Mouse (Mus musculus) liver, embryonic 13.5 days (tissue): ENCODE measurements around the gene Hip1. TPM values are rescaled to one million over a fixed set of nuclear protein-coding genes. Genes with fewer than 3 reads are reported as not detected.
"Not testable (repeated sequence)": the region's sequence is repeated elsewhere in the genome, so short reads cannot be mapped to it uniquely, and the experiment has no call there.

Source experiments
- ATAC-seq: fragments of 200-750 bp; cut with Nextera tagmentation; 2 replicates; pipeline ENCODE4 v1.8.0; 2017; ENCODE audit warnings: low read depth, mild to moderate bottlenecking, moderate number of reproducible peaks, moderate library complexity
- DNase-seq: peaks from one replicate; pipeline ENCODE4 v3.0.0; 2022
- H3K27ac ChIP-seq: fragments of 300-500 bp; sonication (generic); 2 replicates; pipeline ENCODE4 v1.5.1; 2015; ENCODE audit warnings: moderate library complexity, mild to moderate bottlenecking, inconsistent platforms
- H3K27me3 ChIP-seq: fragments of 300-500 bp; sonication (generic); 2 replicates; pipeline ENCODE4 v1.6.1; 2015; ENCODE audit warnings: mild to moderate bottlenecking, inconsistent platforms
- H3K36me3 ChIP-seq: fragments of 300-500 bp; sonication (generic); 2 replicates; pipeline ENCODE4 v1.6.1; 2015; ENCODE audit warnings: mild to moderate bottlenecking, inconsistent platforms
- H3K4me1 ChIP-seq: fragments of 300-500 bp; sonication (generic); replicated peaks from 2 replicates; pipeline ENCODE4 v1.6.1; 2015; ENCODE audit warnings: inconsistent platforms
- H3K4me2 ChIP-seq: fragments of 300-500 bp; sonication (generic); 2 replicates; pipeline ENCODE4 v1.6.1; 2015; ENCODE audit warnings: inconsistent platforms, mild to moderate bottlenecking, moderate library complexity
- H3K4me3 ChIP-seq: fragments of 300-500 bp; sonication (generic); replicated peaks from 2 replicates; pipeline ENCODE4 v1.5.1; 2015; ENCODE audit warnings: mild to moderate bottlenecking, inconsistent platforms
- H3K9ac ChIP-seq: fragments of 300-500 bp; sonication (generic); 2 replicates; pipeline ENCODE4 v1.6.1; 2015; ENCODE audit warnings: mild to moderate bottlenecking, inconsistent platforms
- H3K9me3 ChIP-seq: fragments of 300-500 bp; sonication (generic); replicated peaks from 2 replicates; pipeline ENCODE4 v1.6.1; 2016; ENCODE audit warnings: inconsistent platforms
- WGBS: fragments of 180-500 bp; shearing (Covaris S2); methylation state at CpG from one replicate; pipeline ENCODE4 v1.1.7; 2015; ENCODE audit not compliant: insufficient replicate concordance; 5-methylcytosine and 5-hydroxymethylcytosine counted together
- polyA plus RNA-seq: library from polyadenylated mRNA; unstranded; fragments of >200 nt; fragmentation: Nextera tagmentation; extraction: Ambion mirVana; gene quantifications from 2 replicates; pipeline ENCODE4 v1.2.1, GENCODE M21; 2015

Hip1 gene
- polyA plus RNA-seq, 1 experiment from 2014 or later, result 3.4 TPM

- Histone ChIP-seq H3K4me3 (no peak overlapping the region), H3K4me1 (no peaks in the 10 kb centered on the region), H3K9ac (no peak overlapping the region), H3K9me3 (no peaks in the 10 kb centered on the region), H3K36me3 (peaks cover 95% of the 10 kb centered on the region), H3K27ac (no peak overlapping the region), H3K4me2 (no peak overlapping the region), H3K27me3 (no peaks in the 10 kb centered on the region)
- 90% methylated on average over 10 of the region's 10 CpGs for WGBS
- no peak for DNase-seq
- no peak for ATAC-seq
Measured at GRCm38 (mm10) chr5:135381356-135381925, 163.5 kb downstream of the Hip1 start.

DNA sequence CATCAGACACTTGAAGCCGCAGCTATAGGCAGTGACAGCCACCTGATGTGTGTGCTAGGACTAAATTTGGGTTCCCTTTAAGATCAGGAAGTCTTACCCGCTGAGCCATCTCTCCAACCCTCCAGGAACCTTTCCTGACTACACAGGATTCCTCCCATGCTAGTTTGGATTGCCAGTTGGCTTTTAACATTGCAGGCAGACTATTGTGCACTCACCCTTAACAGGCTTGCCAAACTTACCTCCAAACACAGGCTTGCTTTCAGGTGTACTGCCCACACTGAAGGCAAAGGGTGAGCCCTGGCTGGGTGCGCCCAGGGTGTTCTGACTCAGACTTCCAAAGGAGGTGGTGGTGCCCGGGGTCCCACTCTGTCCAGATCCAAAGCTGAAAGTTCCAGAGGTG lies 164.2 kb downstream of the Hip1 start:
- DNase-seq (no peak), ATAC-seq (no peak)
- Histone ChIP-seq H3K27me3 (no peaks in the 10 kb centered on the region), H3K4me3 (no peak overlapping the region), H3K27ac (no peak overlapping the region), H3K4me1 (no peaks in the 10 kb centered on the region), H3K36me3 (peaks cover 99% of the 10 kb centered on the region), H3K9ac (no peak overlapping the region), H3K4me2 (no peak overlapping the region), H3K9me3 (no peaks in the 10 kb centered on the region)
- WGBS, result 91% methylated on average over 4 of the region's 4 CpGs

DNA sequence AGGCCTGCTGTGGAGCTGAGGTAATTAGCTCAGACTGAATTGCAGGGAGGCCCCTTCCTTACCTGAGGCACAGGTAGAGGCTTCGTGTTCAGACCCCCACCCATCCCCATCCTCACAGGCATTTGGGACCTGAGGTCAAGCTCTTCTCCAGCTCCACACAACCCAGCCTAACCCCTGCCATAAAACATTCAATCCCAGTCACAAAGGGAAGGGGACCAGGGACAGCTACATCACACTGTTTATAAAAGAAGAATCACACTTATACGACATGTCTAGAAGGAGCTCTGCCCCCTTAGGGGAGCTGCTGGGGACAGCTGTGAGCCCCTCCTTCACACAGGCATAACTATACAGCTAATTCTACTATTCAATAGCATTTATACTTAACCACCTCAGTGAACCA lies 168.6 kb downstream of the Hip1 start:
- H3K36me3 ChIP-seq, result peaks cover 97% of the 10 kb centered on the region
- no peak overlapping the region for H3K9ac ChIP-seq
- no peaks in the 10 kb centered on the region for H3K27me3 ChIP-seq
- no peaks in the 10 kb centered on the region for H3K9me3 ChIP-seq
- H3K4me1 ChIP-seq, result peaks cover under 1% of the 10 kb centered on the region; the same call in 1 of the 2 replicates
- DNase-seq, result no peak
- no peak overlapping the region for H3K27ac ChIP-seq
- H3K4me2 ChIP-seq, result no peak overlapping the region
- no peak for ATAC-seq
- WGBS, result 61% methylated on average over 2 of the region's 2 CpGs
- H3K4me3 ChIP-seq, result no peak overlapping the region

DNA sequence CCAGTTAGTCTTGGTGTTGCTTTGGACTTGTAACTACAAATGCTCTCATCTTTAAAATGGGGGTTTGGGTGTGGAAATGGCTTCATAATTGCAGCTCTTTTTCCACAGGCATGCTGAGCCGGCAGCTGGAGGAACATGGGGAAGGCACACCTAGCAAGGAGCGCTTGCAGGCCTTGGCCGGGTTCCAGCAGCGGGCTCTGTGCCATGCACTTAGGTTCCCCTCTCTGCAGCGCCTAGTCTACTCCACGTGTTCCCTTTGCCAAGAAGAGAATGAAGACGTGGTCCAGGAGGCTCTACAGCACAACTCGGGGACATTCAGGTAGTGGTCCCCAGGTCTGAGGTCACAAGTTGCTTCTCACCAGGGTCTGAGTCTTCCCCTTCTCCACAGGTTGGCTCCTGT lies 169.8 kb downstream of the Hip1 start:
- Histone ChIP-seq H3K4me1 (peaks cover 12% of the 10 kb centered on the region), H3K4me3 (no peak overlapping the region), H3K9me3 (no peaks in the 10 kb centered on the region), H3K27ac (no peak overlapping the region), H3K36me3 (peaks cover 88% of the 10 kb centered on the region), H3K27me3 (no peaks in the 10 kb centered on the region), H3K4me2 (no peak overlapping the region), H3K9ac (no peak overlapping the region)
- DNase-seq, result no peak
- WGBS, result 83% methylated on average over 8 of the region's 8 CpGs
- no peak for ATAC-seq

GRCm38 (mm10) chr5:135373601-135374000 lies 171.3 kb downstream of the Hip1 start:
- ATAC-seq (no peak), DNase-seq (no peak)
- no peak overlapping the region for H3K9ac ChIP-seq
- H3K4me2 ChIP-seq, result no peak overlapping the region
- peaks cover 21% of the 10 kb centered on the region for H3K4me1 ChIP-seq
- no peaks in the 10 kb centered on the region for H3K9me3 ChIP-seq
- no peak overlapping the region for H3K27ac ChIP-seq
- WGBS, result 85% methylated on average over 5 of the region's 5 CpGs
- H3K36me3 ChIP-seq, result peaks cover 72% of the 10 kb centered on the region
- H3K27me3 ChIP-seq, result no peaks in the 10 kb centered on the region
- H3K4me3 ChIP-seq, result no peak overlapping the region

DNA sequence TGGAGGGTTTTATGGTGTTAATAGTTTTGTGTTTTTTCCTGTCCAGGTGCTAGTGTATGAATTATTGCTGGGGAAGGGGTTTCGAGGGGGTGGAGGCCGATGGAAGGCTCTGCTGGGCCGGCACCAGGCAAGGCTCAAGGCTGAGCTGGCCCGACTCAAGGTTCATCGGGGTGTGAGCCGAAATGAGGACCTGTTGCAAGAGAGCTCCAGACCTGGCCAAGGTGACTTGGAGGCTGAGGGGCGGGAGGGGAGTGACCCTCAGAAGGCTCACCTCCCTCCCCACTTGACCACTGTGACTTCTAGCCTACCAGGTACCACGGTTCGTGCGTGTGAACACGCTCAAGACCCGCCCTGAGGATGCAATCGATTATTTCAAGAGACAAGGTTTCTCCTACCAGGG lies 173.7 kb downstream of the Hip1 start:
- no peak for ATAC-seq
- Histone ChIP-seq H3K4me3 (peak overlapping the region; percentile 81), H3K9me3 (no peaks in the 10 kb centered on the region), H3K4me1 (peaks cover 21% of the 10 kb centered on the region), H3K27me3 (no peaks in the 10 kb centered on the region), H3K9ac (no peak overlapping the region; the same call in 1 of the 2 replicates), H3K4me2 (peak overlapping the region; percentile 89), H3K36me3 (peaks cover 48% of the 10 kb centered on the region), H3K27ac (no peak overlapping the region)
- WGBS, result 83% methylated on average over 13 of the region's 13 CpGs
- no peak for DNase-seq

GRCm38 (mm10) chr5:135369787-135370654 lies 174.9 kb downstream of the Hip1 start, which contains the start of gene Nsun5:
Gene Nsun5, plus strand, starts transcription at chr5:135369953.
- H3K4me1 ChIP-seq, result peaks cover 21% of the 10 kb centered on the region
- H3K27me3 ChIP-seq, result no peaks in the 10 kb centered on the region
- peaks cover 37% of the 10 kb centered on the region for H3K36me3 ChIP-seq
- no peaks in the 10 kb centered on the region for H3K9me3 ChIP-seq
- under 1% methylated on average over 64 of the region's 64 CpGs for whole genome bisulfite sequencing
- peak within 1 kb of the TSS; percentile 81 for H3K4me3 ChIP-seq
- H3K4me2 ChIP-seq, result peak within 1 kb of the TSS; percentile 89
- ATAC-seq (peak; percentile 76), DNase-seq (peak; percentile 89)
- peak within 1 kb of the TSS; percentile 72 for H3K27ac ChIP-seq
- H3K9ac ChIP-seq, result peak within 1 kb of the TSS; percentile 81

GRCm38 (mm10) chr5:135369196-135369595 lies 175.7 kb downstream of the Hip1 start:
- H3K36me3 ChIP-seq, result peaks cover 28% of the 10 kb centered on the region
- not testable (repeated sequence) for H3K9me3 ChIP-seq, DNase-seq, ATAC-seq, H3K27me3 ChIP-seq
- peak overlapping the region; percentile 81 for H3K4me3 ChIP-seq
- peak overlapping the region; percentile 81 for H3K9ac ChIP-seq
- peak overlapping the region; percentile 89 for H3K4me2 ChIP-seq
- WGBS, result 54% methylated on average over 9 of the region's 9 CpGs
- peaks cover 21% of the 10 kb centered on the region for H3K4me1 ChIP-seq
- peak overlapping the region; percentile 72 for H3K27ac ChIP-seq

DNA sequence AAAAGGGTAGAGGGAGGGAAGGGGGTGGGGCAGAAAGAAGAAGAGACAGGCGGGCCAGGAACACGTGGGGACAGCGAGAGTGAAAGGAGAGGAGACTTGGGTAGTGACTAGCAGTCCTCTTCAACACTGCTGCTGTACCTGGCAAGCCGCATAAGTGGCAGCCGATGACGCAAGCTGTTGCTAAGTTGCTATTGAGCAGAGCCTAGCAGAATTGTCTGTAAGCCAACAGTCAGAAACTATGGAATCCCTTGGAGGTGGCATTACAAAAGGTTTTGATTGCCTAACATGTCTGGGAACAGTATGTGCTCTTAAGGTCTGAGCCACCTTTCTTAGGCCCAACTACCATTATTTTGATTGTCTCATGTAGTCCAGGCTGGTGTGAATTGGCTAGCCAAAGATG lies 176.6 kb downstream of the Hip1 start:
- Histone ChIP-seq H3K4me1 (peaks cover 21% of the 10 kb centered on the region), H3K4me2 (no peak overlapping the region), H3K36me3 (peaks cover 20% of the 10 kb centered on the region), H3K27ac (no peak overlapping the region), H3K4me3 (no peak overlapping the region), H3K9ac (no peak overlapping the region), H3K27me3 (peaks cover 8% of the 10 kb centered on the region; the same call in 1 of the 2 replicates), H3K9me3 (no peaks in the 10 kb centered on the region)
- ATAC-seq, result no peak
- 79% methylated on average over 6 of the region's 6 CpGs for WGBS
- no peak for DNase-seq

DNA sequence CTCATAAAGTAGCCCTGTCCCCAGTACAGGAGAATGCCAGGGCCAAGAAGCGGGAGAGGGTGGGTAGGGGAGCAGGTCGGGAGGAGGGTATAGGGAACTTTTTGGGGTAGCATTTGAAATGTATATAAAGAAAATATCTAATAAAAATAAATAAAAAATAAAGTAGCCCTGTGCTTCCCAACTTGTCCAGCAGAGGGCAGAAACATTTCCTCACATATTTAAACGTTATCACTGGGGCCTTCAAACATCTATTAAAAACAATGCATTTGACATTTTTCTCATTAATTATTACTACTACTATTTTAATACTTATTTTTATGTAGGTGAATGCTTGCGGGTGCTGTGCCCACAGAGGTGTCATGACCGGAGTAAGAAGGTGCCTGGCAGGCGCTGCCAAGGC lies 177.1 kb downstream of the Hip1 start:
- H3K9ac ChIP-seq, result no peak overlapping the region
- WGBS, result 40% methylated on average over 6 of the region's 6 CpGs
- ATAC-seq, result no peak
- peaks cover 8% of the 10 kb centered on the region; the same call in 1 of the 2 replicates for H3K27me3 ChIP-seq
- no peak overlapping the region for H3K4me2 ChIP-seq
- no peak for DNase-seq
- H3K27ac ChIP-seq, result no peak overlapping the region
- H3K4me1 ChIP-seq, result peaks cover 21% of the 10 kb centered on the region
- H3K4me3 ChIP-seq, result no peak overlapping the region
- no peaks in the 10 kb centered on the region for H3K9me3 ChIP-seq
- H3K36me3 ChIP-seq, result peaks cover 17% of the 10 kb centered on the region

DNA sequence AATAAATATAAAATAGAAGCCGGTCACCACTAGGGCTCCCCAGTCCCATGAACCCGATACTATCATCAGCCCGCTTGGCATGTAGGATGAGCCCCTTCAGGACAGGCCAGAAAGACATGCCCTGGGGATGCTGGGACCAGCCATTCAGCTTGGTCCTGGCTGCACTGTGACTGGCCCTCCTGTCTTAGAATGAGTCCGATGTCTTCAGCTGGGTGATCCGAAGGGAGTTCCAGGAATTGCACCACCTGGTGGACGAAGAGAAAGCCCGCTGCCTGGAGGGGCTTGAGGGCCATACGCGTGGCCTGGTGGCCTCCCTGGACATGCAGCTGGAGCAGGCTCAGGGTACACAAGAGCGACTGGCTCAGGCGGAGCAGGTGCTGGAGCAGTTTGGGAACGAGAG lies 181.4 kb downstream of the Hip1 start:
- peaks cover 8% of the 10 kb centered on the region; the same call in 1 of the 2 replicates for H3K27me3 ChIP-seq
- no peaks in the 10 kb centered on the region for H3K36me3 ChIP-seq
- no peak for DNase-seq
- no peaks in the 10 kb centered on the region for H3K4me1 ChIP-seq
- WGBS, result 32% methylated on average over 12 of the region's 12 CpGs
- H3K27ac ChIP-seq, result no peak overlapping the region
- H3K4me2 ChIP-seq, result no peak overlapping the region
- no peak overlapping the region for H3K4me3 ChIP-seq
- no peak overlapping the region for H3K9ac ChIP-seq
- no peak for ATAC-seq
- no peaks in the 10 kb centered on the region for H3K9me3 ChIP-seq
